Mouse (Mus musculus) megakaryocyte, embryonic 14.5 days (primary cell): ENCODE results near the gene S1pr5. TPM values are rescaled to one million over a fixed set of nuclear protein-coding genes. Genes with fewer than 3 reads are reported as not detected.
A peak's percentile ranks its signal among the peaks of the same experiment; 100 is the strongest.
"Not testable (repeated sequence)": the region's sequence is repeated elsewhere in the genome, so short reads cannot be mapped to it uniquely, and the experiment has no call there.

ENCODE experiments used
- H3K27me3 ChIP-seq: replicated peaks from 2 replicates; pipeline ENCODE3; 2012; ENCODE audit warnings: inconsistent platforms
- H3K36me3 ChIP-seq: replicated peaks from 2 replicates; pipeline ENCODE3; 2012; ENCODE audit warnings: low read length, inconsistent platforms, mixed read lengths
- H3K4me1 ChIP-seq: 2 replicates; pipeline ENCODE4 v1.6.1; 2012; ENCODE audit warnings: inconsistent platforms
- H3K4me3 ChIP-seq: replicated peaks from 2 replicates; pipeline ENCODE3; 2012; ENCODE audit warnings: moderate library complexity, mild to moderate bottlenecking, inconsistent platforms
- H3K9me3 ChIP-seq: 2 replicates; pipeline ENCODE4 v1.6.1; 2012; ENCODE audit warnings: inconsistent platforms
- FLI1 ChIP-seq: IDR thresholded peaks from 2 replicates; pipeline ENCODE4 v1.6.1; 2012; ENCODE audit warnings: low read length, inconsistent platforms, mixed read lengths
- GATA1 ChIP-seq: IDR thresholded peaks from 3 replicates; pipeline ENCODE4 v1.6.1; 2012; ENCODE audit warnings: mixed read lengths, low read length, inconsistent platforms, borderline replicate concordance
- polyA plus RNA-seq: library from polyadenylated mRNA; stranded (reverse); fragments of >175 nt; gene quantifications from 2 replicates; pipeline ENCODE4 v1.2.3, GENCODE M21; 2012; ENCODE audit warnings: low replicate concordance; ENCODE audit not compliant: insufficient read depth

S1pr5 gene
- polyA plus RNA-seq = not detected in 2 replicates

- Histone ChIP-seq H3K36me3 (no peaks in the 10 kb centered on the region), H3K4me3 (peak within 1 kb of the TSS; percentile 83), H3K4me1 (peaks cover 43% of the 10 kb centered on the region), H3K27me3 (peaks cover 92% of the 10 kb centered on the region), H3K9me3 (peaks cover 6% of the 10 kb centered on the region; the same call in 1 of the 2 replicates)
- TF ChIP-seq FLI1 (no peak), GATA1 (no peak)
Observed at GRCm38 (mm10) chr9:21248326-21248725, at the start of gene S1pr5. S1pr5 (minus strand) TSS chr9:21248443.

- H3K9me3 ChIP-seq = no peaks in the 10 kb centered on the region
- TF ChIP-seq FLI1 (no peak), GATA1 (no peak)
- H3K4me1 ChIP-seq = peaks cover 36% of the 10 kb centered on the region
- peak overlapping the region; percentile 50 for H3K4me3 ChIP-seq
- no peaks in the 10 kb centered on the region for H3K27me3 ChIP-seq
- H3K36me3 ChIP-seq = peaks cover 11% of the 10 kb centered on the region
Observed at GRCm38 (mm10) chr9:21292271-21292670, 44.0 kb upstream of the S1pr5 start.

DNA sequence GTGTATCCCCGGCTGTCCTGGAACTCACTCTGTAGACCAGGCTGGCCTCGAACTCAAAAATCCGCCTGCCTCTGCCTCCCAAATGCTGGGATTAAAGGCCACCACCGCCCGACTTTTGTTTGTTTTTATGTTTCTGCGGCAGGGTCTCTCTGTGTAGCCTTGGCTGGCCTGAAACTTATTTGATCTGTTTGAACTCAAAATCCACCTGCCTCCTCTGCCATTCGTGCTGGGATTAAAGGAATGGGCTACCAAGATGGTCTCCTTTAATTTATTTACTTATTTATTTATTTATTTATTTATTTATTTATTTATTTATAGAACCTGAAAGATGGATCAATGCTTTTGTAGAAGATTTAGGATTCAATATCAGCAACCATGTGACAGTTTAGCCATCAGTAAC, 43.6 kb upstream of the S1pr5 start:
- not testable (repeated sequence) for H3K9me3 ChIP-seq, H3K27me3 ChIP-seq
- peaks cover 36% of the 10 kb centered on the region for H3K4me1 ChIP-seq
- H3K4me3 ChIP-seq = peak overlapping the region; percentile 96
- H3K36me3 ChIP-seq = peaks cover 11% of the 10 kb centered on the region

GRCm38 (mm10) chr9:21291022-21291787, 43.0 kb upstream of the S1pr5 start, which contains the start of gene Cdkn2d:
Cdkn2d (minus strand) TSS chr9:21291407.
- H3K4me1 ChIP-seq = peaks cover 37% of the 10 kb centered on the region
- peaks cover 16% of the 10 kb centered on the region for H3K36me3 ChIP-seq
- no peak for TF ChIP-seq GATA1
- peak; percentile 41; the same call in 1 of the 2 replicates for TF ChIP-seq FLI1
- H3K9me3 ChIP-seq = no peaks in the 10 kb centered on the region
- no peaks in the 10 kb centered on the region for H3K27me3 ChIP-seq
- peak within 1 kb of the TSS; percentile 96 for H3K4me3 ChIP-seq

DNA sequence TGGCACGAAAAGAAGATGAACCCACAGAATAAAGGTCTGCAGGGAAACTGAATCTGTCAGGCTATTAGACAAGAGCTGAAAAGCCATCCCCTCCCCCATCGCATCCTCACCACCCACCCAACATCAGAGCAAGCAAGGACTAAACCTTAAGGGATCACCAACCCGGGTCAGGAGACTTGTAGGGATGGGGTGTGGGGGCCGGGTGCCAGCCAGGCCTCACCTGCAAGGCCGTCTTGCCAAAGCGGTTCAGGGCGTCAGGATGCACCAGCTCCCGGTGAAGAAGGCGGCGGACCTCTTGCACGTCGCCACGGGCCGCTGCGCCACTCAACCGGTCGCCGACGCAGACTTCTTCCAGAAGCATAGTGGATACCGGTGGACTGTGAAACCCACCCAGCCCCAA, 42.3 kb upstream of the S1pr5 start:
- Histone ChIP-seq H3K36me3 (peaks cover 21% of the 10 kb centered on the region), H3K4me1 (peaks cover 43% of the 10 kb centered on the region), H3K9me3 (no peaks in the 10 kb centered on the region), H3K4me3 (peak overlapping the region; percentile 96), H3K27me3 (no peaks in the 10 kb centered on the region)
- TF ChIP-seq FLI1 (no peak), GATA1 (no peak)

GRCm38 (mm10) chr9:21289337-21289671, 41.1 kb upstream of the S1pr5 start:
- TF ChIP-seq GATA1 (no peak), FLI1 (no peak)
- H3K4me3 ChIP-seq = peak overlapping the region; percentile 96
- H3K9me3 ChIP-seq = no peaks in the 10 kb centered on the region
- H3K4me1 ChIP-seq = peaks cover 49% of the 10 kb centered on the region
- no peaks in the 10 kb centered on the region for H3K27me3 ChIP-seq
- peaks cover 33% of the 10 kb centered on the region for H3K36me3 ChIP-seq

GRCm38 (mm10) chr9:21288404-21289336, 40.4 kb upstream of the S1pr5 start:
- no peaks in the 10 kb centered on the region for H3K9me3 ChIP-seq
- H3K4me1 ChIP-seq = peaks cover 56% of the 10 kb centered on the region
- H3K4me3 ChIP-seq = peak overlapping the region; percentile 96
- TF ChIP-seq GATA1 (no peak), FLI1 (no peak)
- peaks cover 40% of the 10 kb centered on the region for H3K36me3 ChIP-seq
- no peaks in the 10 kb centered on the region for H3K27me3 ChIP-seq

DNA sequence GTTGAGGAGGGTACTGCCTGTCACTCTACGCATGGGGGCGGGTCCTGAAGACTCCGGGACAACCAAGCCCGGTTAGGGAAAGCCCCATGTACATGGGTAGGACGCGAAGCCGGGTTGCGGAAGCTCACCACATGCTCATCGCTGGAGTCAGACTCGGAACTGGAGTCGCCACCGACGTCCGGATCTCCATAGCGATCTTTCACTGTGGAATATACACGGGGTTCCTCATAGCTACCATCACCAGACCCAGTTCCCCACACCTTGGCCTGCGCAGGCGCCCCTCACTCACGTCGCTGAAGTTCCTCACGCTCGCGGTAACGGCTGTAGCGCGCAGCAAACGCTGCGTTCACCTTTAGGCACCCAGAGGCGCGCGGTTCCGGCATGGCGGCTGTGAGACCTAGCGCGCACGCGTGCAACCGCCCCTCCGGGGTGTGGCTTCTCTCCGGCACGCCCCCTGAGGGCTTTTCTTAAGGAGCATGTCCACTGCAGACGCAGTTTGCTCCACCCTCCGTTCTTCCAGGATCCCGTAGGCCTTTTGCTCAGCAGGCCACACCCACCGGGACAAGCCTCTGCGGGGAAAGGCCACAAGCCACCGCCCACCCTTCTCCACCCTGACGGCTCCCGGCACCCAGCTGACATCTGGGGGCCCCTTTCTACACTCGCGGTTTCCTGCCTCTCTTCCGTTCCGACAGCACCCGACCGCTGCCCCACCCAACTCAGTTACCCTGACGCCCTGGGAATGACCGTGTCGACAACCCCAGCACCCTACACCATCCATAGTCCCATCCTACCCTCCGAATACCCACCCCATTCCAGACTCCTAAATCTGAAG, 39.5 kb upstream of the S1pr5 start, which contains the start of gene Kri1:
Gene Kri1, minus strand, starts transcription at position 399 of the 832 bp plus-strand sequence.
- H3K36me3 ChIP-seq = peaks cover 47% of the 10 kb centered on the region
- H3K27me3 ChIP-seq = no peaks in the 10 kb centered on the region
- H3K4me1 ChIP-seq = peaks cover 59% of the 10 kb centered on the region
- TF ChIP-seq GATA1 = no peak
- peak; percentile 74; the same call in 1 of the 2 replicates for TF ChIP-seq FLI1
- no peaks in the 10 kb centered on the region for H3K9me3 ChIP-seq
- H3K4me3 ChIP-seq = peak within 1 kb of the TSS; percentile 96

- no peaks in the 10 kb centered on the region for H3K27me3 ChIP-seq
- TF ChIP-seq GATA1 = no peak; the same call in 2 of the 3 replicates
- no peaks in the 10 kb centered on the region for H3K9me3 ChIP-seq
- H3K4me3 ChIP-seq = peak overlapping the region; percentile 96
- H3K4me1 ChIP-seq = peaks cover 56% of the 10 kb centered on the region
- H3K36me3 ChIP-seq = peaks cover 56% of the 10 kb centered on the region
Observed at GRCm38 (mm10) chr9:21286753-21287152, 38.5 kb upstream of the S1pr5 start.
